Mouse (Mus musculus) layer of hippocampus, adult 9-11 months (tissue): ENCODE results near the gene 2310022A10Rik.
"Not testable (repeated sequence)": the region's sequence is repeated elsewhere in the genome, so short reads cannot be mapped to it uniquely, and the experiment has no call there.

Experiments used
- DNase-seq: peaks from one replicate; pipeline ENCODE4 v3.0.0; 2022

Gene 2310022A10Rik

DNA sequence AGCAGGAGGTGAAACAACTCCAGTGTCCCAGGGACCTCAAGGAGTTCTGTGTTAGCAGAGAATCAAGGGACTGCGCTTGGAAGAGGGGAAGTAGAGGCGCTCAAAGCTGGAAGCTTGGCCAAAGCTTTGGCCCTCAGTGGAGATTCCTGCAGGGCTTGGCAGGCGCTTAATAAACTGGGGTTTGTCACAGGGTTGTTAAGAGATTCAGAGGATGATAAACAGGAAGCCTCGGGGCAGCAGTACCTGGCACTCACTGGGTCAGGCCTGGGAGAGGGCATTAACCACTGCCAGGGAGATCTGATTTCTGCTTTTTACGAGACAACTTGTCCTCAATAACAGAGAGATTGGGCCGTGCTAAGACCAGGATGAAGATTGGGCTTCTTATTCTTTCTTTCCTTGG, 68.0 kb downstream of the 2310022A10Rik start:
- no peak for DNase-seq

- no peak for DNase-seq
Observed at GRCm38 (mm10) chr7:27622234-27622633, 69.2 kb downstream of the 2310022A10Rik start.

DNA sequence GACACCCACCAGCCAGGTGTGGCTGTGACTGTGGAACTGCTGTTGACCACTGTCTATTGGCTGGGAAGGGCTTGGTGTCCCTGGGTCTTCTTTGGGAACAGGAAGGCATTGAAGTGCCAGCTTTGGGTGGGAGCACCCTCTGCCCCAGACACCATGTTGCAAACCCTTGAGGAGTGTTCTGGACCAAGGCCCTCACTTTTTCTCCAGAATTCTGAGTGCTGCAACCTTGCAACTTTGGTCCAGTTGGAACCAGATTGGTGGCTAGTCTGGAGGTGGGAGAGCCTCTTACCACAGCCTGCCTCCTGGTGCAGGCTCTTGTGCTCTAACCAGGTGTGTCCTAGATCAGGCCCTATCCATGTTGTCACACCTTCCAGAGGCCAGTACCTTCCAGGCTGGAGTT, 71.9 kb downstream of the 2310022A10Rik start:
- DNase-seq, result no peak

DNA sequence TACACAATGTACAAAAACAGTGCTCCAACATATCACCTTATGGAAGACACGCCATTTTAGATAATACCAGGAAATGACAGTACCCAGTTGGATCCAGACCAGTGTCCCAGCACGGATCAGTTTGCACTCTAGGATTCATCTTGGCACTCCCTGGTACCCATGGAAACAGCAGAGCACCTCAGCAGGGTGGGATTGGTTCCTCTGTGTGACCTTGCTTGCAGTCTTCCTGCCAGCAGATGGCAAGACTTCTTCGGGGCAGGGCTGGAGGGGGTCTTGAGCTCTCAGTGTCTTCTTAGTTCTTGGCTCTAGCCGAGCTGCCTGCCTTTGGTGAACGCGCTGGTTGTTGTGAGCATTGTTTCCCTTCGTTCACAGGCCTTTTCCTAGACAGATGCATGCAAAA, 74.7 kb downstream of the 2310022A10Rik start:
- no peak for DNase-seq

DNA sequence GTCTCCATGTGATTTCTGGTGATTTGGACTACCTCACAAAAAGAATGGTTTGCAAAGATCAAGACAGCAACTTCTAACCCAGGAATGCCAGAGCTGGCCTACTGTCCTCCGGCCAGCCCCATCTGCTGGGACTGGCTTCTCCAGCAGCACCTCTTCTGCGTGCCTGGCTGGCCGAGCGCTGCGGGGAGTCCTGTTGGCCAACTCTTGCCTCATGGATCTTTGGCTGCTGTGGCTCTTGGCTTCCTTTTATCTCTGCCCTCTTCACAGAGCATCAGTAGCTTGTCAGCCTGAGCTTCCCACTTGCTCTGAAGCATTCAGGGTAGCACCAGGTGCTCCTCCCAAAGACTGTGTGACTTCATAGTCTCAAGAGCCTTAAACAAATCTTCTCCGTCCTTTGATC, 75.2 kb downstream of the 2310022A10Rik start:
- no peak for DNase-seq

- not testable (repeated sequence) for DNase-seq
Observed at GRCm38 (mm10) chr7:27628816-27629215, 75.8 kb downstream of the 2310022A10Rik start.

GRCm38 (mm10) chr7:27631439-27631838, 78.4 kb downstream of the 2310022A10Rik start:
- no peak for DNase-seq
